Mouse (Mus musculus) thymus, postnatal 14 days (tissue): Measurements from ENCODE around the gene Crtap.

Experiments used
- DNase-seq: peaks from one replicate; pipeline ENCODE4 v3.0.0; 2021

The Crtap gene

GRCm38 (mm10) chr9:114389905-114390748 lies at the start of gene Crtap:
Gene Crtap (minus strand): TSS chr9:114390675.
- peak; percentile 80 for DNase-seq

- DNase-seq: peak; percentile 64
These were observed 45.2 kb upstream of the Crtap start for GRCm38 (mm10) chr9:114435668-114436067.

DNA sequence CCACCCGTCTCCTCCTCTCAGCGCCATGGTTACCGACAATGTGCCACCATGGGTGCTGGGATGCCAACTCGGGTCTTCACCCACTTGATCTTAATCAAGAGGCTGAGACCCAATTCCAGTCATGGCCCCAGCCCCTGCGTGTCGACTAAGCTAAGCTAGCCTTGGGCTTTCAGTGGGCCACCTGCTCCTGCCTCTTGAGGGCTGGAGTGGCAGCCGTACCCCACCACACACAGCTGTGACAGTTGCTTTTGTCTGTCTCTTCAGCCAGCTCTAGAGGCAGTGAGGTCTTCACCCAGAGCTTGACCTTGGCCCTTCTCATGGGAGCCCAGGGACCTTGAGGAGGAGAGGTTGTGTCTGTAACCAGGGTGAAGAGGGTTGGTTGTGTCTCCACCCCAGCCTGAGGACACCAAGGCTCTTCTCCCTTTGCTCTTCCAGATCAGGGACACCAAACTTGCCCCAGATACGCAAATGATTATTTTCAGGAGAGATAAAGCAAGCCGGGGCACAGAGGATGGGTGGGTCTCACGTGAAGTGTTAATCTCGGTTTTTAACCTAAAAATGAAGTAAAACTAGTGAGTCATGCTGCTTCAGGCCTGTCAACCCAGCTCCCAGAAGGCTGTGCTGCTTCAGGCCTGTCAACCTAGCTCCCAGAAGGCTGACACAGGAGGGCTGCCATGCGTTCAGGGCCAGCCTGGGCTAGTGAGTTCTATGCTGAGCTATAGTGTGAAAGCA lies 37.8 kb upstream of the Crtap start:
- DNase-seq: peak; percentile 51

DNA sequence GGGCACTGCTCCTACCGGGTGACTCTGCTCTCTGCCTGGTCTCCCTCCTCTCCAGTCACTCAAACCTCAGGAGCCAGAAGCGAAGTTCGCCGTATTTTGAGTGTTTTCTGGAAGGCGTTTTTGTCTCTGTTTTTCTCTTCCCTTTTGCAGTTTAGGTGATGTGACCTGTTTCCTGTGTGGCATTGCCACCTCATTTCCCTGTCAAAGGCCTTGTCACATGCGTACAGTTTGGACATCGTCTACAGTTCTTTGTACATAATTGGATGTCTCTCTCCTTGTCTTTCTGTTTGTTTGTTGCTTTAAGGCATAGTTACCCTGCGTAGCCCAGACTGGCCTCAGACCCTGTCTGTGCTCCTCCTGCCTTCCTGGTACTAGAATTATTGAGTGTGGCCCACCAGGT lies 37.0 kb upstream of the Crtap start:
- no peak for DNase-seq

- DNase-seq: no peak
These were observed 35.7 kb upstream of the Crtap start for GRCm38 (mm10) chr9:114426201-114426600.

DNA sequence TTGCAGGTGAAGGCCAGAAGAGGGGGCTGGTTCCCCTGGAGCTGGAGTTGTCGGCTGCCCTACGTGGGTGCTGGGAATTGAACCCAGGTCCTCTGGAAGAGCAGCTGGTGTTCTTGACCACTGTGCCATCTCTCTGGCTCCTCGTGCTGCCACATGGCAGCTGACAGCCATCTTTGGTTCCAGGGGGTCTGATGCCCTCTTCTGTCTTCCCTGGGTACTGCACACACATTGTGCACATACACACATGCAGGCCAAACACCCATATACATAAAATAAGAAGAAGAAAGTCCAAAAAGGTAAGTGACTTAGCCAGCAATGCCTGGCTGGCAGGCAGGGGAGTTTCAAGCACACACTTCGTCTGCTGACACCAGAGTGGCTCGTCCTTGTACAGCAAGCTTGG lies 35.1 kb upstream of the Crtap start:
- no peak for DNase-seq

DNA sequence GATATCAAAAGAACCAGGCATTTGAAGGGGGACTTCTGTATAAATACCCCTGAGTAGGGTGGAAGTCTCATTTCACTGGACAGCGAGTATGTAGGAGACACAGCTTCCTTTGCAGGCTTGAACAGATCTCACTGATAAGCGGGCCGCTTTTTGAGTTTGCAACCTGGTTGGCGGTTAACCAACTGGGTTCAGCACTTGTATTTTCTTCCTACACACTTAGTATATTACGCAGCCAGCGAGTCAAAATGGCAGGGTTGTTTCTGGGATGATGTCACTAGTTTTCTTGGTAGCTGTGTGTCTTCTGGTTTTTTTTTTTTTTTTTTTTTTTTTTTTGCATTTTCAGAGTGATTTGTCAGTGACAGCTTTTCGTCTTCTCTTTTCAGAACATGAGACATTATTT lies 31.3 kb upstream of the Crtap start:
- no peak for DNase-seq

DNA sequence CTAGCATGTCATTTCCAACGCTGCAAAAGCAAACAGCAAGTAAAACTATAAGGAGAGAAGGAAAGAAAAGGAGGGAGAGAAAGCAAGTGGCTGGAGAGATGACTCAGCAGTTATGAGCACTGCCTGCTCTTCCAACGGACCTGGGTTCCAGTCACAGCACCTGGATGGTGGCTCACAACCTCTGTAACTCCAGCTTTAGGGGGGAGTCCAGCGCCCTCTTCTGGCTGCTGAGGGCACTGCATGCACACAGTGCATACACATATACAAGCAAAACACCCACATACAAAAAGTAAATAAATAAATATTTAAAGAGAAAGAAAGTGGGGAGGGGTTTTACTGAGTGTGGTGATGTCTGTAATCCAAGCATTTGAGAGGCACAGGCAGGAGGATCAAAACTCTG lies 30.6 kb upstream of the Crtap start:
- no peak for DNase-seq

- DNase-seq: no peak
These were observed 30.0 kb upstream of the Crtap start for GRCm38 (mm10) chr9:114420443-114420842.

GRCm38 (mm10) chr9:114418187-114418586 lies 27.7 kb upstream of the Crtap start:
- peak; percentile 88 for DNase-seq

- no peak for DNase-seq
These were observed 26.4 kb upstream of the Crtap start for GRCm38 (mm10) chr9:114416646-114417517.

- peak; percentile 83 for DNase-seq
These were observed 25.2 kb upstream of the Crtap start for GRCm38 (mm10) chr9:114415701-114416100.

DNA sequence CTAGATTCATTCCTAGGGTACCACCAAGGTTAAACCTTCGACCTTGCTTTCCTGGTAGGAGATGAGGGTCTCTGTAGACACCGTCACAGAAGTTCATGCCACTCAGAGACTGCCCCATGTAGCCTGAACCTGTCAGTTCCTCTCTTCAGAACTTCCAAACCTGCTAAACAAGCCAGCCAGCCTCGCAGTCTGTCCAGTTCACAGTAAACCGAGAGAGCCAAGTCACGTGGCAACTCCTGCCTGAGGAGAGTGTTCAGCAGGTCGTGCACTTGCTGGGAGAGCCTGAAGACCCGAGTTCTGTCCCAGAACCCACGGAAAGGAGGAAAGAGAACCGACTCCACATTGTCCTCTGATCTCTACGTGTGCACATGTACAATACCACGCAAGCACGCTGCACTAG lies 23.4 kb upstream of the Crtap start:
- no peak for DNase-seq

DNA sequence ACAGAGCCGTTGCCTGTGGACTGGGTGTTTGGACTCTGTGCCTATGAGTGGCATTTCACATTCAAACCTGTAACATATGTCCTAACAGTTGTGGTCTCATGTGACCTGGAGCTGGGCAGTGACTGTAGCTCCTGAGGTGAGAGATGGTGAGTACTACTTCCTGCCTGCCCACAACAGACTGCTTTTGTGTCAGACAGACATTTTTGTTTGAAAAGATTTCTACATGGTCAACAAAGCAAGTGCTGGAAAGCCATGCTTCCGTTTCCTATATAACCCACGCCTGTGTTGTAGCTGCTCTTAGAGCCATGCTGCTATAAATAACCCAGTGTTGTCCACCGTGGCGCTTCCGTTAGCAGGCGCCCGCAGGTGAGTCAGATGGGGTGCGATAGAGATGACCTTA lies 21.9 kb upstream of the Crtap start:
- DNase-seq: no peak

- no peak for DNase-seq
These were observed 20.8 kb upstream of the Crtap start for GRCm38 (mm10) chr9:114411295-114411694.

GRCm38 (mm10) chr9:114410313-114410862 lies 19.9 kb upstream of the Crtap start:
- DNase-seq: no peak

DNA sequence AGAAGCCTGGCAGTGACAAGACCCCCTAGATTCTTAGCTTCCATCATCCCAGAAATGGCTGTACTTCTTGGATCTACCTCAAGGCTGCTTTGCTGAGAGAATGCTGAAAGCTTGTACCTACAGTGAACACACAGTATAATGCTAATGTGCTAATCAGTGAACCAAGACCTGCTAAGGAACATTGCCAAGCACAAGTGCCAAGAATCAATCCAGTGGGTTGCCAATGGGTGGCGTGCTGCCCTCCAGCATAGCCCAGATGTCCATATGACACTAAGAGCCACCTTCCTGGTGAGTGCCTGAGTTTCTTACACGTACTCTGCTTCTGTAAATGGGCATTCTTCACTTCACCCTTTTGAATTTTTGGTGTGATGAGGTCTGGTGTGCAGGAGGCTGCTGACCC lies 17.2 kb upstream of the Crtap start:
- no peak for DNase-seq

DNA sequence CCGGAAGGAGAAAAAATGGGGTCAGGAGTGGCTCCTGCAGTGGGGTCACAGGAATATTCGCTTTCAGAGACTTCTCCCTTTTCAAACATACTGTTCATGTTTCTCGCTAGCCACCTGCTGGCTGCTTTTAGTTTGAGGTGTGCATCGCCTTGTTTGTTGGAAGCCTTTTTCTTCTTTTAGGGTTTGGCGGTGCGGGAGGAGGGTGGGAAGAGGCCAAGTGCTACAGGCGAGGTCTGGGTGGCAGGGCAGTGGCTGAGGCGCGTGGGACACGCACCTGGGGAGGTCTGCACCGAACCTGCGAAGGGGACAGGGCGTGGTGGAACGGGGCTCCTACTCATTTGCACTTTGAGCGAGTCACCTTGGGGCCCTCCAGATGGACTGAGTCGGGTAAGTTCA lies 11.2 kb upstream of the Crtap start:
- DNase-seq: peak; percentile 73

GRCm38 (mm10) chr9:114400949-114401684 lies 10.6 kb upstream of the Crtap start, which contains the start of the genes Glb1 and Tmppe:
Gene Glb1 (plus strand): TSS chr9:114401076.
Gene Tmppe (plus strand): TSS chr9:114401105.
- DNase-seq: peak; percentile 88

- no peak for DNase-seq
These were observed 10.1 kb upstream of the Crtap start for GRCm38 (mm10) chr9:114400588-114400948.

DNA sequence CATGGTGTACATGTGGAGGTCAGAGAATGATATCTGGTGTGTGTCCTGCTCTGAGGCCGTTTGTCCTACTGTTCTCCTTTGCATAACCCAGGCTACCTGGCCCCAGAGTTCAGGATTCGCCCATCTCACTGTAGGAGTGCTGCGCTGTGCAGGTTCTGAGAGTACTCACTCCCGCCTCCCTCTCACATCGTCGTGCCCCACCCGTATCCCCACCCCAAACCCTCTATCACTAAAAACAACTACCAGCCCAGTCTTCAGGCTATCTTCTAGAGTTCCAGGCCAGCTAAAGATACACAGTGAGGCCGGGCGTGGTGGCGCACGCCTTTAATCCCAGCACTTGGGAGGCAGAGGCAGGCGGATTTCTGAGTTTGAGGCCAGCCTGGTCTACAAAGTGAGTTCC lies 9.2 kb upstream of the Crtap start:
- DNase-seq: no peak

GRCm38 (mm10) chr9:114395258-114395657 lies 4.8 kb upstream of the Crtap start:
- no peak for DNase-seq
